ENCODE assay signal across 9 mouse cellular contexts in genomic region chr17:46384061-46384801, GRCm38 (mm10). TPM values are rescaled to one million over a fixed set of nuclear protein-coding genes. Genes with fewer than 3 reads are reported as not detected.
A peak's percentile ranks its signal among the peaks of the same experiment; 100 is the strongest.
DNase-seq lines count a peak whose midpoint lies in the region; ATAC-seq and TF ChIP-seq lines count a peak whose summit lies in the region.
"Had no signal": no experiment of that assay in that cellular context is flagged by ENCODE, and none has a peak within 500 bp of the region (broad histone marks: within the 10 kb centered on the region; RNA-seq: fewer than 3 reads in every experiment).

No protein-coding gene starts in this region.

- WGBS in embryonic facial prominence, embryonic 11.5 days = under 1% methylated on average over 64 of the region's 70 CpGs
- WGBS in spleen, adult 2 months = 3% methylated on average over 69 of the region's 70 CpGs

- peak overlapping the region; percentile 91 for H3K4me2 ChIP-seq in embryonic facial prominence, embryonic 11.5 days (ENCODE audit: low read depth, low read length)

- H3K27ac ChIP-seq in embryonic facial prominence, embryonic 11.5 days (replicated peaks; ENCODE audit: low read depth, low read length) = peak overlapping the region; percentile 66
- peak overlapping the region; percentile 91 for H3K27ac ChIP-seq in spleen, adult 2 months (ENCODE audit: insufficient read depth, low read length)

- H3K27me3 ChIP-seq in embryonic facial prominence, embryonic 11.5 days (ENCODE audit: control insufficient read depth, insufficient read depth, low read length) = no peaks in the 10 kb centered on the region
- no peaks in the 10 kb centered on the region for H3K27me3 ChIP-seq in spleen, adult 2 months (ENCODE audit: control insufficient read depth, insufficient read depth, low read length)

- peak; percentile 10 to 19 for DNase-seq in CD8-positive naive resting alpha-beta T cell, adult 2 months (ENCODE audit: low read depth in 2 of 2, low spot score in 2 of 2)
- DNase-seq in adipocyte (ENCODE audit: low spot score) = peak; percentile 57
- DNase-seq in embryonic facial prominence, embryonic 11.5 days (ENCODE audit: low spot score) = peak; percentile 23
- DNase-seq in heart, postnatal 10 days = peak; percentile 43 to 53
- peak; percentile 19 to 32 for DNase-seq in layer of hippocampus, postnatal 36 days
- peak; percentile 19 for DNase-seq in mesoderm, embryonic 11.5 days (ENCODE audit: low read depth, low spot score)
- DNase-seq in spleen, adult 2 months (ENCODE audit: low read depth in 1 of 2, low spot score in 2 of 2) = peak in 1 of 2 experiments; percentile 22

- peak overlapping the region; percentile 82 for H3K4me3 ChIP-seq in embryonic facial prominence, embryonic 11.5 days (ENCODE audit: low read depth, low read length)
- peak overlapping the region; percentile 78 for H3K4me3 ChIP-seq in spleen, adult 2 months (ENCODE audit: extremely low read depth, insufficient read depth, insufficient read length)

- 0 out of 2 replicates have a peak, but pooled peaks have one; percentile 8 for ATAC-seq in embryonic facial prominence, embryonic 11.5 days (replicated peaks; ENCODE audit: insufficient number of reproducible peaks, low FRiP score, low TSS enrichment, low read depth)
- no peak for ATAC-seq in inflammation-experienced regulatory T-cells, adult 6 months

- intact Hi-C loops in heart, postnatal 10 days (cut with DNase I) = no loop called here

- no peaks in the 10 kb centered on the region for H3K36me3 ChIP-seq in embryonic facial prominence, embryonic 11.5 days (replicated peaks; ENCODE audit: control insufficient read depth, insufficient read depth, low read depth, low read length)
- peaks cover 8% of the 10 kb centered on the region for H3K36me3 ChIP-seq in spleen, adult 2 months (ENCODE audit: control insufficient read depth, insufficient read depth, low read length)

- H3K4me1 ChIP-seq in embryonic facial prominence, embryonic 11.5 days (ENCODE audit: control insufficient read depth, insufficient read depth, low read length) = peaks cover 3% of the 10 kb centered on the region; the same call in 1 of the 2 replicates
- H3K4me1 ChIP-seq in spleen, adult 2 months (ENCODE audit: control insufficient read depth, insufficient read depth, insufficient read length) = peaks cover 24% of the 10 kb centered on the region

- no peak for TF ChIP-seq CTCF in spleen, adult 2 months (IDR thresholded peaks at IDR 0.05; ENCODE audit: extremely low read depth, insufficient read depth, insufficient read length, insufficient replicate concordance)

- H3K9ac ChIP-seq in embryonic facial prominence, embryonic 11.5 days (replicated peaks; ENCODE audit: low read length) = peak overlapping the region; percentile 89

- no peak for TF ChIP-seq POLR2A in spleen, adult 2 months (IDR thresholded peaks at IDR 0.05; ENCODE audit: low read depth, low read length)

- H3K9me3 ChIP-seq in embryonic facial prominence, embryonic 11.5 days (replicated peaks; ENCODE audit: control insufficient read depth, low read length) = no peaks in the 10 kb centered on the region

RNA-seq across cellular contexts. Expression of gene Zfp318, which starts 0.7 kb away (rescaled TPM):
- polyA plus RNA-seq in embryonic facial prominence, embryonic 11.5 days (2014; fragmentation: Nextera tagmentation; extraction: Ambion mirVana) = 12.1 and 15.3 TPM in 2 replicates
- total RNA-seq in heart, postnatal 10 days (2021) = 10 to 100 TPM; 22.5 to 25.3 TPM
- total RNA-seq in layer of hippocampus, postnatal 36 days (2021) = 10 to 100 TPM; 56.3 to 60.0 TPM
- 37.6 and 55.4 TPM in 2 replicates for polyA plus RNA-seq in spleen, adult 2 months (2012; rRNA removed)
- polyA plus RNA-seq in inflammation-experienced regulatory T-cells, adult 6 months (2017; shearing (Covaris generic)) = 1 to 10 TPM; 2.5 to 5.7 (median 3.9) TPM

RNA-seq across cellular contexts. Expression of gene Crip3, which starts 44.5 kb away (rescaled TPM):
- polyA plus RNA-seq in embryonic facial prominence, embryonic 11.5 days (2014; fragmentation: Nextera tagmentation; extraction: Ambion mirVana) = 0.43 and 1.0 TPM in 2 replicates
- under 1 TPM in 1 of 2 experiments, not detected in 1; 0.26 TPM for total RNA-seq in heart, postnatal 10 days (2021)
- total RNA-seq in layer of hippocampus, postnatal 36 days (2021) = 1 to 10 TPM; 8.1 to 8.4 TPM
- 8.9 and 10.0 TPM in 2 replicates for polyA plus RNA-seq in spleen, adult 2 months (2012; rRNA removed)
- not detected for polyA plus RNA-seq in inflammation-experienced regulatory T-cells, adult 6 months (2017; shearing (Covaris generic))

RNA-seq across cellular contexts. Expression of gene Slc22a7, which starts 54.0 kb away (rescaled TPM):
- not detected in 2 replicates for polyA plus RNA-seq in embryonic facial prominence, embryonic 11.5 days (2014; fragmentation: Nextera tagmentation; extraction: Ambion mirVana)
- not detected for total RNA-seq in heart, postnatal 10 days (2021)
- total RNA-seq in layer of hippocampus, postnatal 36 days (2021) = under 1 TPM in 1 of 2 experiments, not detected in 1; 0.30 TPM
- 0.07 TPM in 1 of 2 replicates, not detected in the other for polyA plus RNA-seq in spleen, adult 2 months (2012; rRNA removed)
- polyA plus RNA-seq in inflammation-experienced regulatory T-cells, adult 6 months (2017; shearing (Covaris generic)) = not detected
- polyA plus RNA-seq: large intestine, adult 2 months had no signal

RNA-seq across cellular contexts. Expression of gene Abcc10, which starts 56.1 kb away (rescaled TPM):
- polyA plus RNA-seq in embryonic facial prominence, embryonic 11.5 days (2014; fragmentation: Nextera tagmentation; extraction: Ambion mirVana) = 3.2 and 3.6 TPM in 2 replicates
- 1 to 10 TPM; 5.4 to 6.1 TPM for total RNA-seq in heart, postnatal 10 days (2021)
- 1 to 10 TPM; 8.2 to 9.0 TPM for total RNA-seq in layer of hippocampus, postnatal 36 days (2021)
- polyA plus RNA-seq in spleen, adult 2 months (2012; rRNA removed) = 15.4 and 23.3 TPM in 2 replicates
- 1 to 10 TPM; 1.8 to 3.9 (median 2.8) TPM for polyA plus RNA-seq in inflammation-experienced regulatory T-cells, adult 6 months (2017; shearing (Covaris generic))
